Mouse (Mus musculus) embryo, embryonic 10 days (tissue): Measurements from ENCODE around the gene Vmn1r14.
"Not testable (repeated sequence)": the region's sequence is repeated elsewhere in the genome, so short reads cannot be mapped to it uniquely, and the experiment has no call there.

ENCODE experiments used
- DNase-seq: peaks from one replicate; pipeline ENCODE4 v3.0.0-alpha.2; 2015; ENCODE audit warnings: low spot score

Gene Vmn1r14

GRCm38 (mm10) chr6:57231386-57231785 is at the start of gene Vmn1r14:
Vmn1r14 (plus strand) TSS chr6:57231686.
- no peak for DNase-seq

GRCm38 (mm10) chr6:57190016-57190415 is 41.5 kb upstream of the Vmn1r14 start:
- not testable (repeated sequence) for DNase-seq

DNA sequence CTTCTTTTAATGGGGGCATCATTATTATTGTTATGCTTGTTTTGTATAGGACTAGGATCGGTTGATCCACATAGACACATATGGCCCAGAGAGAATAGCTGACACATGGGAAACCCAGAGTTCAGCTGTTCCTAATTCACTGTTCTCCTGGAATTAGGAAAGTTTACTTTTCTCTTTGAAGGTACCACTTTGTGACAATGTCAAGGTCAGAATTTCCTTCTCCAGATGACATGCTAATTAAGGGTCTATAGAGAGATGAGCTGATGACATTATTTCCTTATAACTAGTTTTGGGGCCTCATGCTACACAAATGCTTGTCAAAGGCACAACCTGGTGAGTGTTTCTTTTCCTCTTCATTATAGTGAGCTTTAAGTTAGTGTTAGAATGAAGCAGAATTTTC is 28.5 kb upstream of the Vmn1r14 start, which contains the start of gene Vmn1r13:
Gene Vmn1r13, plus strand, starts transcription at position 301 of the 400 bp plus-strand sequence.
- not testable (repeated sequence) for DNase-seq

- DNase-seq, result no peak
Measured at GRCm38 (mm10) chr6:57257652-57258051, 26.2 kb downstream of the Vmn1r14 start, which contains the start of gene Vmn1r15. Vmn1r15 (plus strand) TSS chr6:57257952.

DNA sequence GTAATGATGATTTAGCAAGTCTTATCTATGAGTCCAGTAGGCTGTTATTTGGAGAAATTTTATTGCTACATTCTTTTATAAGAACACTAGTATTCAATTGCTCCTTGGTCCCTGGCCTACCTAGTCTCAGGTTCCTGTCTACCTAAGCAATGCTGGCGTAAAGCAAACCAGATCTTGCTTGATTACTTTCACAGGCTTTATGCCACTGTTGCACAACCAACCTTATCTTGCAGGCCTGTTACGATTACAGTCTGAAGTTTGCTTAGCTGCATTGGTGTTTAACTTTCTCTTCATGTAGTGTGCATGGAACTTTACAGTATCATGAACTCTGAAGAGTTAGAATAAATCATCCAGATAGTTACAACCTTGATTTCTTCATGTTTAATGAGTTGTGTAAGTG is 29.5 kb downstream of the Vmn1r14 start:
- no peak for DNase-seq

DNA sequence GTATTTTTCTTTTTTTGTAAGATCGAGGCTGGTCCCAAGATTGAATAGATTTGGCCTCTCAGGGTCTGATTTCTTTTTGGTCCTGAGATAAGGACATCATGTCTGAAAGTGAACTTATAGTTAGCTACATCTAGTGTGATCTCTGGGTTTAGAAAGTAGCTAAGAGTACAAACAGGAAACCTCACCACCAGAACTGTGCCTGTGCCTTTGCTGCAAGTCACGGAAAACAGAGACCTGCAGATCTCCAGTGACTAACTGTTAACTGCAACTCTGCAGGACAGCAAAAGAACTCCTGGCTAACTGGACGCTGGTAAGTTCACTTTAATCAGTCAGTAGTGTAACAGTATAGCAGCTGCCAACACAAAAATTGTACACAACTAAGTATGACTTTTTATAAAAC is 40.4 kb downstream of the Vmn1r14 start:
- DNase-seq, result no peak

GRCm38 (mm10) chr6:57272517-57272916 is 41.0 kb downstream of the Vmn1r14 start:
- no peak for DNase-seq

DNA sequence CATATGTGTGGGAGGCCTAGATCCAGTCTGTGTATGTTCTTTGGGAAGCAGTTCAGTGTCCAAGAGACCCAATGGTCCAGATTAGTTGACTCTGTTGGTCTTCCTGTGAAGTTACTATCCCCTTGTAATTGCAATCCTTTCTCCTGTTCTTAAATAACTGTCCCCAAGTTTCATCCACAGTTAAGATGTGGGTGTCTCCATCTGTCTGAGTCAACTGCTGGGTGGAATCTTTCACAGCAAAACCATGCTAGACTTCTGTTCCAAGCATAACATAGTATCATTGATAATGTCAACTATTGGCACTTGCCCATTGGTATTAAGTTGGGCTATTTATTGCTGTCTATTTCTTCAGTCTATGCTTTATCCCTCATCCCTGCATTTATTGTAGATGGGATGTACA is 47.5 kb downstream of the Vmn1r14 start:
- DNase-seq, result no peak
